Mouse (Mus musculus): ENCODE data around the gene Thap4.
"Not testable (repeated sequence)": the region's sequence is repeated elsewhere in the genome, so short reads cannot be mapped to it uniquely, and the experiment has no call there.

The Thap4 gene

DNA sequence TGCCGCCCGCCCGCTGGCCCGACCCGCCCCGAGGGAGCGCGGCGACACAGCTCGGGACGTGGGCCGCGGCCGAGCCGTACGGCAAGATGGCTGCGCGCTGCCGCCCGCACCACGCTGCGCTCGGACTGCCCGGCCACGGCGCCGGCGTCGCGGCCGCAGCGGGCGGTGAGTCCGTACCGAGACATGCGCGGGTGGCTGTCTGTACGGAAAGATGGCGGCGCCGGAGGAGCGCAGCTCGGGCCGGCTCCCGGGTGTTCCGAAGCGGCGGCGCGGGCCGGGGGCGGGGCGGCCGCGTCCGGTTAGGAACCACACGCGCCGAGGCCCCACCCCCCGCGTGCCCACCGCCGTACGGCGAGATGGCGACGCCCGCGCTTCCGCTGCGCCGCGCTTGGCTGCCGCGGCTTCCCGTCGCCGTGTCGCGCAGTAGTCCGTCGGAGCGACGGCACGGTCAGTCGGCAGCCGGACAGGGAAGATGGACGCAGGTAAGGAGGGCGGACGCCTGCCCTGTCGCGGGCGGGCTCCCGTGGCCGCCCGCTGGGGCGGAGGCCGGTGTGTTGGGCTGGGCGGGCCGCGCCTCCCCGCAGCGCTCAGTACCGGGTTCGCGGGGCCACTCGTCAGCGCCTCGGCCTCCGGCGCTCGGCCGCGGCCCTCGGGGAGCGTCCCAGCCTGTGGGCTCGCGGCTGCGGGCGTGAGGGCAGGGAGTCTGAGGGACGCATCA is at the start of gene Thap4:
Gene Thap4, minus strand, starts transcription at position 292 of the 718 bp plus-strand sequence.
- DNase-seq (ENCODE audit: extremely low spot score, low spot score) = peak; percentile 86

DNA sequence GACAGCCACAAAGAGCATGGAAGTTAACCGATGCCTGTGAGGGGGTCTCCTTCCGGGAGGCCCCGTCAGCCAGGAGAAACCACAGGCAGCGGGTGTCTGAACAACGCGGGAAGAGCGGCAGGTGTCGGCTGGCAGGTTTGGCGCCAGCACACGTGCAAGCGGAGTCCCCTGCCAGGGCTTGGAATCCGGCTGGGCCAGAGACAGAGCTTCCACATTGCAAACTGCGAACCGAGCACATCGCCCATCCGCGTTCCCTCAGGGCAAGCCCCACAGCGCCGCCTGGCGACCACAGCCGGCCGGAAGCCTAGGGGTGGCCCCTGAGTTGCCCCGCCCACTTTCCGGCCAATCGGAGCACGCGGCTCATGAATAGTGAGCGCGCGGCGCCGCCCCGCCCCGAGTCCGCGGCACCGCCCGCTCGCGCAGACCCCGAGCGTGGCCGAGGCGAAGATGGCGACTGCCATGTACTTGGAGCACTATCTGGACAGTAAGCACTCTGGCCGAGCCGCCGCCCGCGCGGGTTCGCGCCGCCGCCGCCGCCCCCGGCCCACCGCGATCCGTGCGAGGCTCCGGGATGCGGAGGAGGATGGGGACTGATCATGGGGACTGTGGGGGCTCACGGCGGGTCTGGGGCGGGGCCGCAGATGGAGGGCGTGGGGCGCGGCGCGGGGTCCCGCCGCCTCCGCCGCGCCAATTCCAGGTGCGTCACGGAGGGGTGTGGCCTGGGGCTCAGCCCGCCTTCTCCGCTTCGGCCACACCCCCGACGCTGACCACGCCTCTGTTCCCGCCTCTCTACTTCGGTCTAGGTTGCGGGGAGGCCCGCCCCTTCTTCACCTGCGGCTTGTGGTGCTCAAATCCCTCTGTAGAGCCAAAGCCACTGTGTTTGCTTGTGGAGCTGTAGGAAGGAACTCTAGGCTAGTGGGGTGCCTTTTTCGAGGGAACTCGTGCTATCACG is 49.2 kb upstream of the Thap4 start, which contains the start of gene Ing5:
Gene Ing5, plus strand, starts transcription at position 410 of the 952 bp plus-strand sequence.
- peak; percentile 100 for DNase-seq (ENCODE audit: extremely low spot score, low spot score)

DNA sequence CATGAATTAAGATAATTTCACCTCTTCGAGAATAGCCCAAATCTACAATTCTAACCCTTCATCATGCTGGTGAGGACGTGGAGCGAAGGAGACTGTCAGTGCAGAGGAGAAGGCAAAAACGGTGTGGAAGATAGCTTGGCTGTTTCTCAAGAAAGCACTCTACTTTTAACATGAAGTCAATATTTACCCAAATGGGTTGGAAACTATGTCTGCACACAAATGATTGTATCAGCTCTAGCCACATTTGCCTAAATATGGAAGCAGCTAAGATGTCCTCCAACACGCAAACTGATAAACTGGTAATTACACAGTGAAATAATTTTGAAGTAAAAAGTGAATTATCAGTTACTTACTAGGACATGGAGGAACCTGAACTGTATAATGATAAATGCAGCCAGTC is 48.1 kb upstream of the Thap4 start:
- DNase-seq (ENCODE audit: extremely low spot score, low spot score) = no peak

GRCm38 (mm10) chr1:93801741-93802238 is 47.1 kb upstream of the Thap4 start, which contains the start of gene Dtymk:
Gene Dtymk, minus strand, starts transcription at chr1:93801934.
- DNase-seq (ENCODE audit: extremely low spot score, low spot score) = peak; percentile 94

DNA sequence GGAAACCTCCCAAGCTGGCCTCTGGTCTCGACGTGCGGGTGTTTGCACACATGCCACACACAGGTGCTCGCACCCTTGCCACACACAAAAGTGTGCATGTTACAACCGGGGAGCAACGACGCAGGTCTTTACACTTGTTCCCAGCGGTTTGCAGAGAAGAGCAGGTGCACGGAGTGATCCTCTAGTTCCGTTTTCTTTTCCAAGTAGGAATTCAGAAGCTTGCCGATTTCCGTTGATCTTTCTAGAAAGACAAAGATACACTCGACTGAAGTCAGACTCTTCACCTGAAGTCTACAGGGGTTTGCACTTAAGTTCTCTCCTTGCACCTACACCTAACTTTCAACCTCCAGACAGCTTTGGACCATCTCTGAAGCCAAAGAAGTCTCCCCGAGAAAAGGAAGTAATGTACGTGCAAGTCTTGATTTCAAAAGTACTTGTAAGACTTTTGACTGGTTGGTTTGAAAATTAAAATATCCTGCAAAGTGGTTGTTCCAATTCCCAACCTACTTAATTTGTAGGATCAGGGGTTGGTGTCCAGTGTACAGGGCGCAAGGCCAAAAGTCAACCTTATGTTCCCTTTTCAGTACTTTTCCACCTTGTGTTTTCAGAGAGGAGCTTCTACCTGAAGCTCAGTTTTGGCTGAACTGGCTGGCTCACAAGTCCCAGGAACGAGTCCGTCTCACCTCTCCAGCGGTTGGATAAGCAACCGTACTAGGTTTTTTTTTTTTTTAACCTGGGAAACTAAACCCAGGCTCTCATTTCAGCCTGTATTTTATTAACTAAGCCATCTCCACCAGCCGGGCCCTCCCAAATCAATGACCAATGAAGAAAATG is 46.2 kb upstream of the Thap4 start:
- DNase-seq (ENCODE audit: extremely low spot score, low spot score) = peak; percentile 23

- no peak for DNase-seq (ENCODE audit: extremely low spot score, low spot score)
Observed at GRCm38 (mm10) chr1:93795886-93796285, 41.2 kb upstream of the Thap4 start.

GRCm38 (mm10) chr1:93794526-93794925 is 39.9 kb upstream of the Thap4 start:
- no peak for DNase-seq (ENCODE audit: extremely low spot score, low spot score)

DNA sequence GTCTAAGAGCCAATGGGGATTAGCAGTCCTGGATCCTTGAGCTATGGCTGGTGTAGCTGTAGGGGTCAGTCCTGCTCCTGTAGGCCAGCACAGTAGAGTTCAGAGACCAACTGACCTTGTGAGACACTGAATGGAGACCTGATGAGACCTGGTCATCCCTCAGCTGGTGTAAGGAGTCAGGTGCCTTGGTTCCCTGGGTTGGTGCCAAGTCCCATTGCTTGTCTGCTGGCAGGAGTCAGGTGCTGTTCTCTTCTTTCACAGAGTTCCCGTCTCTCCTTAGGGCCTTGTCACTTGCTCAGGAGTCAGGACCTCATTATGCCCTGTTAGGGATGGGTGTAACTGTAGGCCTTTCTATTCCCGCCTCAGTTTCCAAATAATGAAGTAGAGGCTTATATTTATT is 32.2 kb upstream of the Thap4 start:
- DNase-seq (ENCODE audit: extremely low spot score, low spot score) = no peak

DNA sequence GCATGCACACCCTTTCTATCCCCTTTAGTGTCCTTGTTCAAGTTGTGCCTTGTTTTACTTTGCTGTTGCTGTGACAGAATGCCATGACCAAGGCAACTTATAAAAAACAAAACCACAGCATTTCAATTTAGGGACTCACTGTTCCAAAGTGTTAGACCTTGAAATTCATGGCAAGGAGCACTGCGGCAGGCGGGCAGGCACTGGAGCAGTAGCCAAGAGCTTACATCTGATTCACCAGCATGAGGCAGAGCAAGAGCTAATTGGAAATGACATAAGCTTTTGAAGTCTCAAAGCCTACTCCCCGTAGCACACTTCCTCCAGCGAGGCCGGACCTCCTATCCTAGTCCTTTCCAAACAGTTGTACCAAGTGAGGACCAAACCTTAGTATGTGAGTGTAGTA is 22.0 kb upstream of the Thap4 start:
- no peak for DNase-seq (ENCODE audit: extremely low spot score, low spot score)

DNA sequence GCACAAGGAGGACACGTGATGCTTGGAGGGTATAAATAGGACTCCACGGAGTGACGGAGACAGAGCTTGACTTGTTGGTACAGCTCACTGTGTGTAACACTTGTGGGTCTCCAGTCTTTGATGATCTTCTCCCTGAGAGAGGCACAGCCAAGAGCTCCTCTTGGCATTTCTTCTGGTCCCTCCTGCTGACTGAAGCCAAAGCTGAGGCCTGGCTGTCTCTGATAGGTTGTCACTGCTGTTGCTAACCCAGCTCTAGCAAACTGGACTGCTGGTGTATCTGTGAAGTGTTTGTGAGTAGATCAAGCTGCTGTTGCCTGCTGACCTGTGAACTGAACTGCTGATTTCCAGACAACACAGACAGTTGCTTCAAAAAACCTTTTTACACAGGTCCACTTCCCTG is 15.2 kb upstream of the Thap4 start:
- DNase-seq (ENCODE audit: extremely low spot score, low spot score) = no peak

GRCm38 (mm10) chr1:93767600-93767999 is 12.9 kb upstream of the Thap4 start:
- no peak for DNase-seq (ENCODE audit: extremely low spot score, low spot score)

GRCm38 (mm10) chr1:93764871-93765591 is 10.4 kb upstream of the Thap4 start:
- no peak for DNase-seq (ENCODE audit: extremely low spot score, low spot score)

- DNase-seq (ENCODE audit: extremely low spot score, low spot score) = not testable (repeated sequence)
Observed at GRCm38 (mm10) chr1:93763531-93763930, 8.9 kb upstream of the Thap4 start.

DNA sequence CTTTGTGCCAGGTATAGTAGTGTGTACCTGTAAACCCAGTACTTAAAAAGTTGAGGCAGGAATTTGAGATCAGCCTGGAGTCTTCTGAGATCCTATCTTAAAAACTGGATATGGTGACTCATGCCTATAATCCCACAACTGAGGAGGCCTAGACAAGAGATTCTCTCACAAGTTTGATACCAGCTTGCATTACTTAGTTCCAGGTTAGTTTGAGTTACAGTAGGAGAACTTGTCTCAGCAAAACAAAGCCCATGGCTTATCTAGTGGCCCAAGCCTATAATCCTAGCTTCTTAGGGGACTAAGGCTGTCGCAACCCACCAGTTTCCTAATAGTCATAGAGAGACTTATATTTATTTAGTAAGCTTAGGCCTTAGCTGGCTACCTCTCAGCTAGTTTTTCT is 5.4 kb upstream of the Thap4 start:
- no peak for DNase-seq (ENCODE audit: extremely low spot score, low spot score)

DNA sequence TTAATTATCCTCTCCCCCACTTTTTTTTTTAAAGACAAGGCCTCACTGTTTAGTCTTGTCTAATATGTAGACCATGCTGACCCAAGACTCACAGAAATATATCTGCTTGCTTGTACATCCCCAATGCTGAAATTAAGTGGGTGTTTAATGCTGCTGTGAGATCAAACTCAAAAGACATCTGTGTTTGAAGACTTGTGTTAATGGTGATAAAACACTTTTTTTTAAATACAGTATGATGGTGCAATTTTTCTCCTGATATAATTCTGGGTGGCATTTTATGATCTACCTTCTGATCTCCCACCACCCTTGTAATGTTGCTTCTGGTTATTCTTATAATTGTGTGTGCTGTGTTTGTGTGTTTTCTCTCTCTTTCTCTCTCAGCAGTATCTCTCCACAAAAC is 1.5 kb upstream of the Thap4 start:
- no peak for DNase-seq (ENCODE audit: extremely low spot score, low spot score)

GRCm38 (mm10) chr1:93755618-93756017 is 954 bp upstream of the Thap4 start:
- no peak for DNase-seq (ENCODE audit: extremely low spot score, low spot score)

DNA sequence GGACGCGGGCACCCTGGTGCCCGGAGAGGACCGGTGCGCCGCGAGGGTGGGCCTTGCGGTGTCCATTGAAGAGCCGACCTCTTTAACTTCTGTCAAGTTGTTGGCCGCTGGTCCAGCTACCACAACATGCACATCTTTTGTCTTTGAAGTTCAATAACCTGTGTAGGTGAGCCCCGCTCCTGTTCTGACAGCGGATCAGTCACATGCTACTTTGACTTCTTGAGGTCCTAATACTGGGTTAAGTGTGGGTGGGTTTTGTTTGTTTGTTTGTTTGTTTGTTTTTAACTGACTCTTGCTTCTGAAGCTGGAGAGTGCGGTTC is 587 bp upstream of the Thap4 start:
- DNase-seq (ENCODE audit: extremely low spot score, low spot score) = no peak

DNA sequence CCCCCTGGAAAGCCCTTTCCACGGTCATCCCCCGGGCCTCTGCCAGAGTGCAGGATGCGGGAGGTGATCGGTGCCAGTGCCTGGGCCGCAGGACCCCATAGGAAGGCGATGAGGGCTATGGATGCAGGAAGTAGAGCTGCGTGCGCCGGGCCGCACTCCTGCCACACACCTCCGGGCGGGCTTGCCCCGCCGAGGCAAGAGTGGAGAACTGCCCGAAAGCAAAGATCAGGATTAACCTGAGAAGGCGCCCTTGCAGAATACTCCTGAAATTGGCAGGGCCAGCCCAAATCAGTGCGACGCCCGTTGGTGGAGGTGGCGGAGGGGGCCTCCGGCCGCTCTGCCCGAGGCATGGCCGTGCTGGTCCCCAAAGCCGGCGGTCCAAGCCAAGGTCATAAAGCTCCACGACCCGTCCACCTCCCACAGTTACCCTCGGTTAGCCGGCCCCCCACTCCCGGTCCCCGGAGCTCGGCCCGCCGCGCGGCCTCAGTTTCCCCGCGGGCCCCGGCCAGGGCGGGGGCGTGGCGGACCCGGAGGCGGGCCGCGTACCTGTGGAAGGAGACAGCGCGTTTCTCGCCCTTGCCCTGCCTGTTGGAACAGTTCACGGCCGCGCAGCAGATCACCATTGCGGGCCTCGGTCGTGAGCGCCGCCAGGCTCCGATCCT is 622 bp downstream of the Thap4 start:
- peak; percentile 77 for DNase-seq (ENCODE audit: extremely low spot score, low spot score)

GRCm38 (mm10) chr1:93751290-93751689 is 3.4 kb downstream of the Thap4 start, which contains the start of gene Atg4b:
Gene Atg4b, plus strand, starts transcription at chr1:93751500.
- no peak for DNase-seq (ENCODE audit: extremely low spot score, low spot score)

DNA sequence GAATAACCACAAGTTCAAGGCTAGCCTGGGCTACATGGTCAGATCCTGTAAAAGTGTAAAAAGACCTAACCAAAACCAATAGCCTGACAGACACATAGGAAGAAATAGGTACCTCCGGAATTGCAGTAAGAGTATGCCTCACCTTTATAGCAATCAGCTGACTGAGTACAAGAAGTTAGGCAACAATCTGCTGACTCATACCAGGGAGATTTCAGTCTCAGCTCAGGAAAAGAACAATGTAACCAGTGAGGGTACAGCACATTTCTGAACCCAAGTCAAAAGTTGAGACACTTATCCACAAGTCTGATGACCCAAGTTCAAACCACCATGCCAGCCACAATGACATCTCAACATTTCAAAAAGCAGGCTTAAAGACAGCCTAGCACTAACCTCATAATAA is 6.1 kb downstream of the Thap4 start:
- DNase-seq (ENCODE audit: extremely low spot score, low spot score) = no peak

Measured in neural tube, embryonic 10.5 days (tissue).